Mouse (Mus musculus) heart, embryonic 11.5 days (tissue): Measurements from ENCODE around the gene Ppm1a. TPM values are rescaled to one million over a fixed set of nuclear protein-coding genes. Genes with fewer than 3 reads are reported as not detected.

ENCODE experiments used
- ATAC-seq: fragments of 200-750 bp; cut with Nextera tagmentation; replicated peaks from 2 replicates; pipeline ENCODE4 v1.8.0; 2017; ENCODE audit warnings: moderate library complexity; ENCODE audit not compliant: insufficient number of reproducible peaks, low FRiP score, low TSS enrichment
- H3K27ac ChIP-seq: fragments of 300-500 bp; sonication (generic); 2 replicates; pipeline ENCODE4 v1.5.1; 2014; ENCODE audit warnings: mild to moderate bottlenecking, low read depth, low read length
- H3K27me3 ChIP-seq: fragments of 300-500 bp; sonication (generic); 2 replicates; pipeline ENCODE4 v1.6.1; 2014; ENCODE audit warnings: mild to moderate bottlenecking, low read length, mixed read lengths; ENCODE audit not compliant: control insufficient read depth, insufficient read depth
- H3K36me3 ChIP-seq: fragments of 300-500 bp; sonication (generic); 2 replicates; pipeline ENCODE4 v1.6.1; 2014; ENCODE audit warnings: mild to moderate bottlenecking, low read length, moderate library complexity, mixed read lengths; ENCODE audit not compliant: control insufficient read depth, insufficient read depth
- H3K4me1 ChIP-seq: fragments of 300-500 bp; sonication (generic); 2 replicates; pipeline ENCODE4 v1.6.1; 2014; ENCODE audit warnings: low read length; ENCODE audit not compliant: control insufficient read depth, insufficient read depth
- H3K4me2 ChIP-seq: fragments of 300-500 bp; sonication (generic); 2 replicates; pipeline ENCODE4 v1.6.1; 2014; ENCODE audit warnings: mild to moderate bottlenecking, moderate library complexity
- H3K4me3 ChIP-seq: fragments of 300-500 bp; sonication (generic); 2 replicates; pipeline ENCODE4 v1.5.1; 2014; ENCODE audit warnings: low read depth, low read length
- H3K9ac ChIP-seq: fragments of 300-500 bp; sonication (generic); 2 replicates; pipeline ENCODE4 v1.6.1; 2014; ENCODE audit warnings: mild to moderate bottlenecking, low read depth, low read length, moderate library complexity
- H3K9me3 ChIP-seq: fragments of 300-500 bp; sonication (generic); replicated peaks from 2 replicates; pipeline ENCODE4 v1.6.1; 2016; ENCODE audit warnings: low read length; ENCODE audit not compliant: control insufficient read depth
- WGBS: fragments of 180-500 bp; shearing (Covaris S2); extraction: QIAGEN DNeasy Blood & Tissue Kit; methylation state at CpG from one replicate; pipeline ENCODE4 v1.1.7; 2014; ENCODE audit not compliant: insufficient replicate concordance; 5-methylcytosine and 5-hydroxymethylcytosine counted together
- polyA plus RNA-seq: library from polyadenylated mRNA; unstranded; fragments of >200 nt; fragmentation: Nextera tagmentation; extraction: Ambion mirVana; gene quantifications from 2 replicates; pipeline ENCODE4 v1.2.1, GENCODE M21; 2014

Gene Ppm1a
- polyA plus RNA-seq, 1 experiment from 2014 or later: 51.2 TPM

DNA sequence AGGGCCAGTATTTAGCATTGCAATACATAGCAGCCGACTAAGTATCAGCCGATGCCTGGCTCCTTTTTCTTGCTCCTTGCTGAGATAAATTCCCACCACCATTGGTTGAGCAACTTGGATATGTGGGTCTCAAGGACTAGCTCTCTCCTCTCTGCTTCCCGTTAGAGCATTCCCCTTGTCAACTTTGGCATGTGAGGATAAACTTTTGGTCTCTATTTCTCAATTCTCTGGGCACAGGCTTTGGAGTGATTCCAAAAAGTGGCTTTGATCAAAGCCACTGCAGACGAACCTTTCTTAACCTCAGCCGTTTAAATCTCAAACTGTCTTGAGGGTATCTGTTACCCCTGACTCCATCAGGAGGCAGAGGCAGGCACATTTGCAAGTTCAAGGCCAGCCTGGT is 29.6 kb upstream of the Ppm1a start:
- Histone ChIP-seq H3K9me3 (no peaks in the 10 kb centered on the region), H3K4me1 (no peaks in the 10 kb centered on the region), H3K4me3 (no peak overlapping the region), H3K9ac (no peak overlapping the region), H3K36me3 (no peaks in the 10 kb centered on the region), H3K27ac (no peak overlapping the region), H3K4me2 (no peak overlapping the region), H3K27me3 (no peaks in the 10 kb centered on the region)
- ATAC-seq: no peak
- 67% methylated on average over 5 of the region's 5 CpGs for WGBS

DNA sequence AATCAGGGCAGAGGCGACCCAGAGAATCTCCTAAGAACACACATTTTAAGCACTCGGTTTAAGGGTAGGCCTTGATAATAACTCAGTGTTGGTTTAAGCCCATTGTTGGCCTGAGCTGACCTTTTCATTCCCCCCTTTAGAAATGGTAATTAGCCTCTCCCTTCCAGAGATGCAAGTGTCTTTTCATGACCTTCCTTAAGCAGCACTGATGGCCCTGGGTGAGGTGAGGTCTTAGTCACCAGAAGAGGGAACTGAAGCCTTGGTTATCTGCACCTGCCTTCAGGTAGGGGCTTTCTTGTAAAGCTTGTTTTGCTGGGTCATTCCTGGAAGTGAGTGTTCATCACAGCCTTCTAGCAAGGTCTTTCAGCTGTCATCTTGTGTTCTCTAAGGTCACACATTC is 23.1 kb upstream of the Ppm1a start:
- WGBS: 64% methylated on average over 2 of the region's 2 CpGs
- Histone ChIP-seq H3K36me3 (no peaks in the 10 kb centered on the region), H3K9ac (no peak overlapping the region), H3K4me2 (no peak overlapping the region), H3K4me3 (no peak overlapping the region), H3K9me3 (no peaks in the 10 kb centered on the region), H3K27me3 (no peaks in the 10 kb centered on the region), H3K4me1 (no peaks in the 10 kb centered on the region), H3K27ac (no peak overlapping the region)
- no peak for ATAC-seq

DNA sequence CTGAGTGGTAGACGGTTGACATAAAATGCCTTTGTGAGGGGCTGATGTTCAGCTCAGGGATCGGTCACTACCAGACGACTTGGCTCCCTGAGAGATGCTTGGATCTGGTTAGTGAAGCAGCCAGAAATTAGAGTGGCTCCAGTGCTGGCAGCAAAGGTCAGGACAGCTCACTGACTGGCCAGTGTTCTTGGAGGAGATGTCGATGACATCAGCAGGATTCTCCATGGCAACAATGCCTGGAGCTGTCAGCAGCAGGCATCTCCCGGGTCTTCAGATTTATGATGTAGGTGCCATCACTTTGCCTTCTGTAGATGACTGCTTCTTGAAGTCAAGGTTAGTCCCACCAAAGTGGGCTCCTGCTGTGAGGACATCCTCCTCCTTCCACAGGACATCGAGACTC is 16.1 kb upstream of the Ppm1a start:
- no peak overlapping the region for H3K9ac ChIP-seq
- WGBS: 55% methylated on average over 6 of the region's 6 CpGs
- H3K4me3 ChIP-seq: no peak overlapping the region
- H3K27me3 ChIP-seq: no peaks in the 10 kb centered on the region
- H3K36me3 ChIP-seq: no peaks in the 10 kb centered on the region
- ATAC-seq: no peak
- H3K4me2 ChIP-seq: no peak overlapping the region
- 0 out of 2 replicates have a peak, but pooled peaks cover 2% of the 10 kb centered on the region for H3K4me1 ChIP-seq
- no peaks in the 10 kb centered on the region for H3K9me3 ChIP-seq
- H3K27ac ChIP-seq: no peak overlapping the region

DNA sequence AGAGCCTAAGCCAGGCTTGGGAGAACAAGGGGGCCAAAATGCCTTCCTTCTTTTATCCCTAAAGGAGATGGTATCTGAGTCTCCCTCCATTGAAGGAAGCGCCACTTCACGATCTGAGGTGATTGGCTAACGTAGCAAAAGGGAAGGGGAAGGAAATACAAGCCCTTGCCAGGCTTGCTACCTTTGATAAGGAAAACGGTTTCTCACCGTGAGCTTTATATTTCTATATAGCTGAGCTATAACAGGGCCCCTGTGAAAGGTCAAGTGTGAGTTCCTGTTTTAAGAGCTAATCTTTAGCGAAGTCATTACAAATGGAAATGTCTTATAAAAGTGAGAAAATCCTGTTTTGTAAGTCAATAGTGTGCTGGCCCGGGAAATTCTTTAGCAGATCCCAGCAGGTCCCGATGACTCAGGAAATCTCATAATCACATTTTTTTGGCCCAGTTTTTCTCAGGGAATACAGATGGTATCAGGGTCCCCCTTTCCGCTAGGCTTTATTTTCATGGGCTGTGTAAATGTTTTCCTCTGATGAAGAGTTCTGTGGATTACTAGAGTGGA is 12.4 kb upstream of the Ppm1a start:
- H3K36me3 ChIP-seq: no peaks in the 10 kb centered on the region
- ATAC-seq: no peak
- no peak overlapping the region for H3K9ac ChIP-seq
- no peak overlapping the region for H3K4me3 ChIP-seq
- H3K9me3 ChIP-seq: no peaks in the 10 kb centered on the region
- H3K4me2 ChIP-seq: no peak overlapping the region
- 0 out of 2 replicates have a peak, but pooled peaks cover 2% of the 10 kb centered on the region for H3K4me1 ChIP-seq
- H3K27me3 ChIP-seq: no peaks in the 10 kb centered on the region
- 27% methylated on average over 9 of the region's 9 CpGs for WGBS
- no peak overlapping the region for H3K27ac ChIP-seq

DNA sequence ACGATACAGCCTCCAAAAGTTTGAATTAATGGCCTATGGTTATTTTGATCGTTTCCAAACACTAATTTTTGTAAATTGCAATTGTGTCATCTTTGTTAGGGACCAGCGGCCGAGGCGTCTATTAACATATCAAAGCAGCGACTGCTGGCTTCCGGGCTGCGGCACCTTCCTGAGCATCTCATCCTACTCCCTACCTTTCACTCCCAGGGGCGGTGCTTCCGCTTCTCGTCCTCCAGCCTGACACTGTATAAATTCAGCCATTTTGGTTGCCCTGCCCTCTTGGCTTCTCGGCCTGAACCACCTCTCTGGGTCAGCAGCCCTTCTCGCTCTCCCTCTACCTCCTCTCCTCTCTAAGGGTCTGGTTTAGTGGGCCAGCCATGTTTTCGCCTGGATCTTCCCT is 11.8 kb upstream of the Ppm1a start:
- peak overlapping the region; percentile 1; the same call in 1 of the 2 replicates for H3K4me2 ChIP-seq

DNA sequence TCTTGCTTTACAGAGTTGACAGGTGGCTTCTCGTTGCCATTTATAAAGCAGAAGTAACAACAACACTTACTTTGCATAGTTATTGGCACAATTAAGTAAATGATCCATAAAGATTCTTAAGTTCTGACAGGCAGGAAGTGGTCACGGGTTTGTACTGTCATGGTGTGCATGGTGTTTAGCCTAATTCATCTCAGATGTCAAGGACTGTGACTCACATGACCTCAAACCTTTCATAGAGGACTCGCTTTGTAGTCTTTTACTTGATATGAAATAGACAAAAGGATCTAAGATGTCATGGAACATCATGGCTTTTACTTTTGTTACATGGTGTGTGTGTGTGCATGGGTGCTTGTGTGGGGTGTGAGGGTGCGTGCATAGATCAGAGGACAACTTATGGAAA is 8.9 kb upstream of the Ppm1a start:
- 81% methylated on average over 4 of the region's 4 CpGs for WGBS
- ATAC-seq: no peak
- Histone ChIP-seq H3K27me3 (no peaks in the 10 kb centered on the region), H3K27ac (no peak overlapping the region), H3K9me3 (no peaks in the 10 kb centered on the region), H3K9ac (no peak overlapping the region), H3K4me1 (0 out of 2 replicates have a peak, but pooled peaks cover 8% of the 10 kb centered on the region), H3K4me3 (no peak overlapping the region), H3K4me2 (no peak overlapping the region), H3K36me3 (no peaks in the 10 kb centered on the region)

More for the DNA sequence above, 11.8 kb upstream of the Ppm1a start:
- Histone ChIP-seq H3K9me3 (no peaks in the 10 kb centered on the region), H3K9ac (0 out of 2 replicates have a peak overlapping the region, but pooled peaks have one; percentile 1), H3K27ac (no peak overlapping the region), H3K36me3 (no peaks in the 10 kb centered on the region), H3K4me1 (0 out of 2 replicates have a peak, but pooled peaks cover 2% of the 10 kb centered on the region), H3K27me3 (no peaks in the 10 kb centered on the region), H3K4me3 (no peak overlapping the region)
- WGBS: 42% methylated on average over 14 of the region's 14 CpGs
- ATAC-seq: no peak

DNA sequence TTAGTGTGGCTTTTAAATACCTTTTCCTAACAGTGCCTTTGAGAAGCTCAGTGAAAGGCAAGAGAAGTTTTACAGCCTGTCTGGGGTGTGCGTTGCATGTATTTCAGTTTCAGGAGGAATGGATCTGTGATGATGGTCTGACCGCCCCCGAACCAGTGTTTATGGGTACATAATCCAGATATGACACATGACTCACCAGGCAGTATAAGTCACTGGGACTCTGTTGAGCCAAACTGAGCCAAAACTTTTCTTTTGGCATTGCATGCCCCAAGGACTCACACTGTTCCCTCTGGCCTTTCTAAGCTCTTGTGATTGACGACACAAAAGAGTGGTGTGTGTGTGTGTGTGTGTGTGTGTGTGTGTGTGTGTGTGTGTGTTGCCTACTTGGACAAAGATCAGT is 8.4 kb upstream of the Ppm1a start:
- H3K4me1 ChIP-seq: 0 out of 2 replicates have a peak, but pooled peaks cover 8% of the 10 kb centered on the region
- H3K9ac ChIP-seq: no peak overlapping the region
- H3K36me3 ChIP-seq: no peaks in the 10 kb centered on the region
- no peaks in the 10 kb centered on the region for H3K27me3 ChIP-seq
- no peak overlapping the region for H3K4me3 ChIP-seq
- H3K9me3 ChIP-seq: no peaks in the 10 kb centered on the region
- no peak overlapping the region for H3K27ac ChIP-seq
- no peak overlapping the region for H3K4me2 ChIP-seq
- WGBS: 81% methylated on average over 4 of the region's 4 CpGs
- no peak for ATAC-seq

DNA sequence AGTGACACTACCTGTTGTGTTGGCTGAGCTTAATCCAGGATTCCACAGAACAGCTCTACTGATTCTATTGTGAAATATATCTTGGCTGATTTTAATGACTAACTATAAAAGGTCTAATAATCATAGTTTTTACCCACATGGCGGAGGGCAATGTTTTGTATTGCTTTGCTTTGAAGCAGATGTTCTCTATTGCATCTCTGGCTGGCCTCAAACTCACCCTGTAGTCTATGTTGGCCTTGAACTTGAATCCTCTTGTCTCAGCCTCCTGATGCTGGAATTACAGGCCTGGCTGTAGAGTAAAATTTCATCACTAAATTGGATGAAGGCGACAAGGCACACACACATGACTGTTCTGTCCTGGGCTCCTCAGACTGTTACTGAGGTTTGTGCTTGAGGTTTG is 7.8 kb upstream of the Ppm1a start:
- 0 out of 2 replicates have a peak, but pooled peaks cover 8% of the 10 kb centered on the region for H3K4me1 ChIP-seq
- no peak overlapping the region for H3K9ac ChIP-seq
- no peak overlapping the region for H3K4me2 ChIP-seq
- no peak overlapping the region for H3K4me3 ChIP-seq
- WGBS: 81% methylated on average over 2 of the region's 2 CpGs
- H3K9me3 ChIP-seq: no peaks in the 10 kb centered on the region
- no peaks in the 10 kb centered on the region for H3K27me3 ChIP-seq
- no peaks in the 10 kb centered on the region for H3K36me3 ChIP-seq
- ATAC-seq: no peak
- H3K27ac ChIP-seq: no peak overlapping the region

DNA sequence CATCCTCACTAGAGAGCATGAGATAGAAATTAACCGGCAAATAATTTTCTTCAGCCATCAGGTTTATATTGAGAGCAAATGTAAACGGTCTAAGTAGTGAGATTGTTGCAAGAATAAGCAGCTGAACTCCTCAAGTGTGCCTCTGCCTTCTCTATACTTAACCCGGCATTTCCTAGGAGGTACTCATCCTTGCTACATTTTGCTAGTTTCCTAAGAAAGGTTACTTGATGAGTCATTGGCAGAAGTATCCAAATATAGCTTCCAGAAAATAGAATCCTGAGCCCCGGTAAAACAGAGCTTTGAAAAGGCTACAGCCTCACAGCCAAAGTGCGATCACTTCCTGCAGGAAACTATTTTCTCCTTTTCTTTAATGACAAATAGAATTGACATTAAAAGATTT is 7.2 kb upstream of the Ppm1a start:
- Histone ChIP-seq H3K27ac (no peak overlapping the region), H3K4me1 (0 out of 2 replicates have a peak, but pooled peaks cover 8% of the 10 kb centered on the region), H3K9me3 (no peaks in the 10 kb centered on the region), H3K4me2 (no peak overlapping the region), H3K4me3 (no peak overlapping the region), H3K27me3 (no peaks in the 10 kb centered on the region), H3K9ac (no peak overlapping the region), H3K36me3 (no peaks in the 10 kb centered on the region)
- WGBS: 54% methylated on average over 5 of the region's 5 CpGs
- ATAC-seq: no peak
